Mouse (Mus musculus): Measurements from ENCODE around the gene Srsf9.
"Not testable (repeated sequence)": the region's sequence is repeated elsewhere in the genome, so short reads cannot be mapped to it uniquely, and the experiment has no call there.

Gene Srsf9

DNA sequence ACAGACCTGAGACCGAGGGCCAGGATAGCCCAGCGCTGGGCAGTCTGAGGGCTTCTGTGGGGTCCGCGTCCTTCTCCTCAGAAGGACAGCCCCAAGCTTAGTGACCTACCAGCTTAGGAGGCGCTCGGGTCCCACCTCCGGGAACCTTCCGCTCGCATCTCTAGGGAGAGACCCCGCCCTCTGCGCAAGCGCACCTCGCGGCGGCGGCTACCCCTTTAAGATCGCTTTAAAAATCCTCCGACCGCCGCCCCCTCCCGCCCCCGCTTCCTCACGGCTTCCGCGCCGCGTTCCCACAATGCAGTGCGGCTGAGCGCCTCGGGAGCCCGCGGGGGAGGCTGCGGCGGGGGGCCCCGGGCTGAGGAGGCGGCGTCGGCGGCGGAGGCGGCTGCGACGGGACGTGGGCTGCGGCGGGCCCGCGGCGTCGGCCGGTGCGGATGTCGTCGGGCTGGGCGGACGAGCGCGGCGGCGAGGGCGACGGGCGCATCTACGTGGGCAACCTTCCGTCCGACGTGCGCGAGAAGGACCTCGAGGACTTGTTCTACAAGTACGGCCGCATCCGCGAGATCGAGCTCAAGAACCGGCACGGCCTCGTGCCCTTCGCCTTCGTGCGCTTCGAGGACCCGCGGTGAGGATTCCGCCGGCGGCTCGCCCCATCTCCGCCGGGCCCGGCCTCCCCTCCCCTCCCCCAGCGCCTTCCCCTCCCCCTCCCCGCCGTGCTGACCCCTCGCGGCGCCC lies at the start of gene Srsf9:
Srsf9 (plus strand) TSS at position 303 of the 735 bp plus-strand sequence.
- in situ Hi-C loops (cut with MboI; ENCODE audit: low sequenced_read_pairs) = no loop called here

GRCm38 (mm10) chr5:115278053-115278452 lies 48.9 kb upstream of the Srsf9 start:
- in situ Hi-C loops (cut with MboI; ENCODE audit: low sequenced_read_pairs) = loop anchor here (10.0 kb wide), 1 partner anchor 167 kb away; no protein-coding TSS in a partner anchor

DNA sequence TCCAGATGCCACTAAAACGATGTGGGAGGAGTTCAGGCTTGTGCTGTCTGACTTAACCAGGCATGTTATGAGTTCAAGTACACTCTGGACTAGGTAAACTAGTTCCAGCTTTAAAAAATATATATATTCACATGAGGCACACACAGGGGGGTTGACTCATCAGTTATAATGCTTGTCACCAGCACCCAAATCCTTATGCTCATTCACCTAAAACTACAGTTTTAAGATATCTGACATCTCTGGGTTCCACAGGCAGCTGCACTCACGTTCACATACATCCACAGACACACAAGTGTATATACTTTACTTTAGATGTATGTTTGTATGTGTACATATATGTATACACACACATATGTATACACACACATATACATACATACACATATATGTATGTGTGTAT lies 48.2 kb upstream of the Srsf9 start:
- in situ Hi-C loops (cut with MboI; ENCODE audit: low sequenced_read_pairs) = loop anchor here (10.0 kb wide), 1 partner anchor 166 kb away; no protein-coding TSS in a partner anchor

- in situ Hi-C loops (cut with MboI; ENCODE audit: low sequenced_read_pairs) = loop anchor here (10.0 kb wide), 1 partner anchor 165 kb away; no protein-coding TSS in a partner anchor
These were observed 47.5 kb upstream of the Srsf9 start, which contains the start of gene Coq5 for GRCm38 (mm10) chr5:115279226-115280049. TSS of gene Coq5 (plus strand) at chr5:115279666.

- in situ Hi-C loops (cut with MboI; ENCODE audit: low sequenced_read_pairs) = no loop called here
These were observed 46.8 kb upstream of the Srsf9 start for GRCm38 (mm10) chr5:115280050-115280687.

DNA sequence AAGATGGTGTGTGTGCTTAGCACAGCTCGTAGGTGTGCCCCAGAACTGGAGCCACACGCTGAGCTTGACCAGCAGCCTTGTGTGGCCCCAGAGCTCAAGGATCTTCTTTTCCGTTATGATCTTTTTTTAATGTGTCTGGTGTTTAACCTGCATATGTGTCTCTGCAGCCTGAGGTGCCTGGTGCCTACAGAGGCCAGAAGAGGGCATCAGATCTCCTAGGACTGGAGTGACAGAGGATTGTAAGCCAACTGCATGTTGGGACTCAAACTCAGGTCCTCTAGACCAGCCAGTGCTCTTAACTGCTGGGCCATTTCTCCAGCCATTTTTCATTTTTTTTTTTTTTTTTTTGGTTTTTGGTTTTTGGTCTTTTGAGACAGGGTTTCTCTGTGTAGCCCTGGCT lies 42.2 kb upstream of the Srsf9 start:
- in situ Hi-C loops (cut with MboI; ENCODE audit: low sequenced_read_pairs) = no loop called here

GRCm38 (mm10) chr5:115294173-115294572 lies 32.8 kb upstream of the Srsf9 start:
- in situ Hi-C loops (cut with MboI; ENCODE audit: low sequenced_read_pairs) = no loop called here

- in situ Hi-C loops (cut with MboI; ENCODE audit: low sequenced_read_pairs) = no loop called here
These were observed 30.6 kb upstream of the Srsf9 start for GRCm38 (mm10) chr5:115296347-115296746.

DNA sequence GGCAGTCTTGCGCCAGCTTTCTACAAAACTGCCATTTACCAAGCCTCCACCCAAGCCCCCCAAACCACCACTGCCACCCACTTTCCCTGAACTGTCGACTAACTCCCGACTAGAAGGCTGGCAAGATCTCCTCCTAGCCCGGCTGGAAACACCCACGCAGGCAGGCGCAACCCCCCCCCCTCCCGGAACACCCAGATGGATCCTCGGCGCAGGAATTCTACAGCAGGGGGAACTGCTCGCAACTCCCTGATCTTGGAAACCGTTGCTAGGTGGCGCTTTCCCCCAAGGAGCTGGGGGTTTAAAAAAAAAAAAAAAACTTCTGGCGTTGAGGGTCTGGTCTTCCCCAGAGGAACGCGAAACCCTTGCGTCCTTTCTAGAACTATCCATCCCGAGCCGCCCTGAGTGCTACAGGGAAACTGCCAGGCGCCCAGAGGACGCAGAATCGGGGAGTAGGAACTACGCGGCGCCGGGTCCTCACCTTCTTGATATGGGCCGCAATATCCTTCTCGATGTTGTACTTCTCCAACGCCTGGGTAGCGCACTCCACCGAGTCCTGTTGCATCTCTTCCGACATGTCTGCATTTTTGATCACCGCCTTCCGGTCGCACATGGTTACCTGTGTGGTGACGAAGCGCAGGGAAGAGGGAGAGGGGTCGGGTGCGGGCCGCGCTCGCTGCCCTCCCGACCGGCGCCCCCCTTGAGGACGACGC lies 26.8 kb upstream of the Srsf9 start:
- in situ Hi-C loops (cut with MboI; ENCODE audit: low sequenced_read_pairs) = no loop called here

DNA sequence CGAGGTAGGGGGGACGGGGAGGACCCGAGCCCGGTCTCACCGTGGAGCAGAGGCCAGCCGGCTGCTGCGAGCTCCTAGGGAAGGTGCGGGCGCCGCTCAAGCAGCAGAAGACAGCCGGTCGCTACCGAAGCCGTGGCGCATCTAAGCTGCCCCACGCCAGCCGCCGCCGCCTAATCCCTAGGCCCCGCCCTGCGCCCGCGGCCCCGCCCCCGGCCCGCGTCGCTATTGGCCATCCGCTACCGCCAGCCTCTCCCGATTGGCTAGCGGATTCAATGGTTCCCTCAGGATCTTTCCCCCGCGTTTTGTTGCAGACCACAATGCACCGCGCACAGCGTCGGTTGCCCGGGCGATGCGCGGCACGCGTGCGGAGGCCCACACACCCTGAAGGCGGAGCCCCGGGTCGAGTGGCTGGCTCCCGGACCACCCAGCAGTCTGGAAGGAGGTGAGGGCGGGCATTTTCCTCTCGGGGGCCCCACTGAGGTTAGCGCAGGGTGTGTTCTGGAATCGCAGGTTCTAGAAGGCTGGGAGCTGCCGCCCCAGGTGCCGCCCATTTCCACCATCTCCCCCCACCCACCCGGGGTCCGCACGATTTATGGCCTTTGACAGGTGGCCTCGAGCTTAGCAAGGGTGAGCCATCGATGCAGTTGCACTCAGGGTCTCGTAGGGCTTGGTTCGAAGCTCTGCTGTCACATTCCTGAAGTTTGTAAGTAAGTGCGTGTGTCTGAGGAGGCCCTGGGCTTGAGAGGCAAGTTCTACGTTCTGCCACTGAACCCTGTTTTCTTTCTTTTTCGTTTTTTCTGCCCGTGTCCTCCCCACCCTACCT lies 26.0 kb upstream of the Srsf9 start, which contains the start of gene Dynll1:
Dynll1 (minus strand) TSS at position 208 of the 823 bp plus-strand sequence.
- in situ Hi-C loops (cut with MboI; ENCODE audit: low sequenced_read_pairs) = no loop called here

GRCm38 (mm10) chr5:115301615-115302014 lies 25.4 kb upstream of the Srsf9 start:
- in situ Hi-C loops (cut with MboI; ENCODE audit: low sequenced_read_pairs) = no loop called here

- in situ Hi-C loops (cut with MboI; ENCODE audit: low sequenced_read_pairs) = not testable (repeated sequence)
These were observed 24.8 kb upstream of the Srsf9 start for GRCm38 (mm10) chr5:115302190-115302589.

GRCm38 (mm10) chr5:115312354-115312753 lies 14.6 kb upstream of the Srsf9 start:
- in situ Hi-C loops (cut with MboI; ENCODE audit: low sequenced_read_pairs) = no loop called here

DNA sequence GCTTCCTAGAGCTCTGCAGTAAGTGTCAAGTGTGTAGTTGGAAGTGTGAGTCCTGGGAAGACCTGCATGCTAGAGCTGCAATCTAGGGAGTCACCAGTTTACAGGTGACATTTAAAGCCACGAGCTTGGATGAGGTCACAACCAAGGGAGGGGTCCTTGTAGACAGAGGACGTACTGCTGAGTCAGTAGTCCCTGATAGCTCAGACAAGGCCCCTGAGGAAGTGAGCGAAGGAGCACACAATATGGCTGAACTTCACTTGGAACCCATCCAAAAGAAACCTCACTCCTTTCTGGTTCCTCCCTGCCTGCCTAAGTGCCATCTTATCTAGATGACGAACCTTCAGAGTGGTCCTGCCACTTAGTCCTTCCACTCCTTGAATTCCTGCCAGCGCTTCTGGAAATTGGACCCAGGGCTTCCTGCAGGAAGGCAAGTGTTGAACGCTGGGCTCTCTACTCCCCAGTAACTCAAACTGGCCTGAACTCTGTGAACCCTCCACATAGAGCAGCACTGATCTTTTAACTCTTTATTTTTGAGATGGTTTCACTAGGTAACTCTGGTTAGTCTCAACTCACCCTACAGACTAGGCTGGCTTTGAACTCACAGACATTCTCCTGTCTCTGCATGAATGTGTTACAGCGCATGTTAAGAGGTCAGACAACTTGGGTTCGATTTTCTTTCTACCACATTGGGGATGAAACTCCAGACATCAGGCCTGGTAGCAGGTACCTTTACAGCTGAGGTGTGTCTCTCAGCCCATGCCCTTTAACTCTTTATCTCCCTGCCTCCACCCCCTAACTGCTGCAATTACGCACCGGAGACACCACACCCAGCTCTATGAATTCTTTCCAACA lies 13.9 kb upstream of the Srsf9 start:
- in situ Hi-C loops (cut with MboI; ENCODE audit: low sequenced_read_pairs) = no loop called here

- in situ Hi-C loops (cut with MboI; ENCODE audit: low sequenced_read_pairs) = no loop called here
These were observed 13.4 kb upstream of the Srsf9 start for GRCm38 (mm10) chr5:115313668-115313943.

DNA sequence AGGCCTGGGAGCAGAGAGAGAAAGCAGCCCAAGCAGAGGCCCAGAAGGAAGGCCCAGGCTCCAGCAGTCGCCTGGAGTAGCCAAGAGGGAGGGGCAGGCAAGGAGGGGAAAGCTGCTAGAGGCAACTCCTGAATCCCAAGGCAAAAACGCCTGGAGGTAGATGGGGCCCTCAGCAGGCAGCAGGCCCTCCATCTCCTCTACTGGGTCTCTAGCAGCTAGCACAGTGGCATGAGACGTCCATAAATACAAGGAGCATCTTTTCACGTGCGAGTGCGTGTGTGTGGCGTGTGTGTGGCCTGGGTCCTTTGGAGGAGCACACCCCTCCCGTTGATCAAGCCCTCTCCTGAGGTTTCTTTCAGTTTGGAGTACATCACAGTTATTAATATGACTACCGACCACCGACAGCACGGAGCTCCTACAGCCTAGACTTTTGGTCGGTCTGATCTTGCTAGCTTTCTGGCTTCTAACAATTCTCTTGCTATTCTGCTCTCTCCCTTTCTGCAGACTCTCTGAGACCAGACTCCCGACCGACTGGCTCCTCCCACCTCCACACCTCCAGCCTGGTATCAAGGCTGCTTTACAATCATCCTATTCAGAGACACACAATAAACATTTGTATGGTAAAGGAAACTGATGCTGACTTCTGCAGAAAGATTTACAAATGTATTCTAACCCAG lies 9.9 kb upstream of the Srsf9 start:
- in situ Hi-C loops (cut with MboI; ENCODE audit: low sequenced_read_pairs) = no loop called here

- in situ Hi-C loops (cut with MboI; ENCODE audit: low sequenced_read_pairs) = no loop called here
These were observed 9.2 kb upstream of the Srsf9 start for GRCm38 (mm10) chr5:115317645-115318328.
